9 mouse cellular contexts compared by ENCODE assay signal in the genomic region with DNA sequence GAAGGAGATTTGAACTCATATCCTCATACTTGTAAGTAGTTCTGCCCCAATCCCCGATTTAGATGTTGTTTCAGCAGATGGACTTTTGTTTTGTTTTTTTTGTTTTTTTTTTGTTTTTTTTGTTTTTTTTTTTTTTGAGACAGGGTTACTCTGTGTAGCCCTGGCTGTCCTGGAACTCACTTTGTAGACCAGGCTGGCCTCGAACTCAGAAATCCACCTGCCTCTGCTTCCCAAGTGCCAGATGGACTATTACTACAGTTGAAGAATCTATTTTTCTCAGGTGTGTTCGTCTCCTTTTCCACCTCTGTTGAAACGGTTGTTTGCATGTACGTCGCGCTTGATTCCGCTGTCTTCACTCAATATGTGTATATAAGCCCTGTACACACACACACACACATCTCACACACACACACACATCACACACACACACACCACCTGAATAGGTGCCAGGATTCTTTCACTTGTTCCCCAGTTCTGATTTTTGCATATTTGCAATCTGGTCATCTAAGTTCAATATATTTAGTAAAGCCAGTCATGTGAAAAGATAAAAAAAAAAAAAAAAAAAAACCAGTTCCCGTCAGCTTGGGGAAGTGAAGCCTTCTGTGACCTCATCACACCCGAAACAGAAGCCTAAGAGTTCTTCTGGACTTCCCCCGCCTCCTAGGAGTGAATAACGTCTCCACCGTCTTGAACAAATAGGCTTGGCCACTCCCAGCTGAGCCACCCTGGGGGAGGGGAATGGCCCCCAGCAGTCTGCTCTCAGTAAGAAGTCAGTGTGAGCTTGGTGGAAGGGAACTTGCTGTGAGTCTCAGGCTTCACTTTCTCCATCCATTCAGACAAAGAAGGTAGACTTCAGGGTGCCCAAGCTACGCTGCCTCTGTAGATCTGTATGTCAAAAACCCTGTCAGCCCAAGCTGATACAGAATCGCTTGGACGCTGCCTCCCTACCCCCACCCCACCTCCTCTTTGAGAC. TPM values are rescaled to one million over a fixed set of nuclear protein-coding genes. Genes with fewer than 3 reads are reported as not detected.
A peak's percentile ranks its signal among the peaks of the same experiment; 100 is the strongest.
DNase-seq lines count a peak whose midpoint lies in the region; ATAC-seq lines count a peak whose summit lies in the region.
"Had no signal": no experiment of that assay in that cellular context is flagged by ENCODE, and none has a peak within 500 bp of the region (broad histone marks: within the 10 kb centered on the region; RNA-seq: fewer than 3 reads in every experiment).

No protein-coding gene starts in this region.

- H3K36me3 ChIP-seq in heart, embryonic 12.5 days = no peaks in the 10 kb centered on the region
- H3K36me3 ChIP-seq in liver, embryonic 11.5 days (ENCODE audit: control insufficient read depth, insufficient read depth, low read length) = no peaks in the 10 kb centered on the region

- no peaks in the 10 kb centered on the region for H3K9me3 ChIP-seq in heart, embryonic 12.5 days (replicated peaks)
- H3K9me3 ChIP-seq in liver, embryonic 11.5 days (ENCODE audit: control insufficient read depth, low read length) = no peaks in the 10 kb centered on the region

- H3K27me3 ChIP-seq in heart, embryonic 12.5 days (replicated peaks) = no peaks in the 10 kb centered on the region
- no peaks in the 10 kb centered on the region for H3K27me3 ChIP-seq in liver, embryonic 11.5 days (replicated peaks; ENCODE audit: control insufficient read depth, insufficient read depth, low read length)
- H3K27me3 ChIP-seq: Patski had no signal

- no peak overlapping the region for H3K27ac ChIP-seq in heart, embryonic 12.5 days (ENCODE audit: poor library complexity, severe bottlenecking)
- H3K27ac ChIP-seq in liver, embryonic 11.5 days (ENCODE audit: low read depth, low read length) = no peak overlapping the region

- DNase-seq in heart, adult 11 months = peak; percentile 98
- peak; percentile 45 for DNase-seq in liver, embryonic 11.5 days (ENCODE audit: low spot score)
- peak; percentile 67 for DNase-seq in skeletal muscle tissue, adult 2 months (ENCODE audit: low read depth, low spot score)
- no peak for DNase-seq in layer of hippocampus, adult 8-10 months (ENCODE audit: low spot score in 2 of 2)
- DNase-seq in left cerebral cortex, adult 11 months (ENCODE audit: low spot score) = no peak
- DNase-seq in neural tube, embryonic 10.5 days (ENCODE audit: extremely low spot score, low spot score) = no peak

- no peak for ATAC-seq in heart, embryonic 12.5 days (ENCODE audit: insufficient number of reproducible peaks, low FRiP score)
- peak; percentile 65 for ATAC-seq in activated CD4-positive, CD25-positive, alpha-beta regulatory T cell, adult 4 months
- no peak for ATAC-seq in liver, embryonic 11.5 days (replicated peaks; ENCODE audit: low FRiP score)
- ATAC-seq: Patski had no signal

- no peak overlapping the region for H3K4me2 ChIP-seq in heart, embryonic 12.5 days
- peak overlapping the region; percentile 56 for H3K4me2 ChIP-seq in liver, embryonic 11.5 days

- no peak overlapping the region for H3K9ac ChIP-seq in heart, embryonic 12.5 days
- peak overlapping the region; percentile 12; the same call in 1 of the 2 replicates for H3K9ac ChIP-seq in liver, embryonic 11.5 days (ENCODE audit: low read depth, low read length)

- WGBS in heart, embryonic 12.5 days = 45% methylated on average over 16 of the region's 16 CpGs
- WGBS in liver, embryonic 11.5 days = 46% methylated on average over 16 of the region's 16 CpGs

- no peak overlapping the region for H3K4me3 ChIP-seq in heart, embryonic 12.5 days
- H3K4me3 ChIP-seq in liver, embryonic 11.5 days (ENCODE audit: low read depth, low read length) = peak overlapping the region; percentile 14; the same call in 1 of the 2 replicates

- peaks cover 14% of the 10 kb centered on the region for H3K4me1 ChIP-seq in heart, embryonic 12.5 days (replicated peaks)
- H3K4me1 ChIP-seq in liver, embryonic 11.5 days (replicated peaks; ENCODE audit: control insufficient read depth, insufficient read depth, low read length) = peaks cover 17% of the 10 kb centered on the region

RNA-seq across cellular contexts. Expression of gene Slc25a19, which starts 2.7 kb away (rescaled TPM):
- polyA plus RNA-seq in heart, embryonic 12.5 days (2016; fragmentation: Nextera tagmentation; extraction: Ambion mirVana) = 39.9 and 42.1 TPM in 2 replicates
- polyA plus RNA-seq in activated CD4-positive, CD25-positive, alpha-beta regulatory T cell, adult 4 months (2017; shearing (Covaris generic)) = 10 to 100 TPM; 68.7 to 90.3 TPM
- polyA plus RNA-seq in liver, embryonic 11.5 days (2014; fragmentation: Nextera tagmentation; extraction: Ambion mirVana) = 30.2 and 30.9 TPM in 2 replicates
- 10 to 100 TPM; 55.6 to 81.3 (median 64.7) TPM for total RNA-seq in layer of hippocampus, adult 8-10 months (2022)

RNA-seq across cellular contexts. Expression of gene Mif4gd, which starts 18.0 kb away (rescaled TPM):
- polyA plus RNA-seq in heart, embryonic 12.5 days (2016; fragmentation: Nextera tagmentation; extraction: Ambion mirVana) = 20.9 and 22.0 TPM in 2 replicates
- 100 to 1,000 TPM; 230 to 231 TPM for polyA plus RNA-seq in activated CD4-positive, CD25-positive, alpha-beta regulatory T cell, adult 4 months (2017; shearing (Covaris generic))
- 39.0 and 41.4 TPM in 2 replicates for polyA plus RNA-seq in liver, embryonic 11.5 days (2014; fragmentation: Nextera tagmentation; extraction: Ambion mirVana)
- 10 to 100 TPM; 16.5 to 22.5 (median 17.9) TPM for total RNA-seq in layer of hippocampus, adult 8-10 months (2022)

RNA-seq across cellular contexts. Expression of gene Gga3, which starts 27.0 kb away (rescaled TPM):
- polyA plus RNA-seq in heart, embryonic 12.5 days (2016; fragmentation: Nextera tagmentation; extraction: Ambion mirVana) = 19.2 and 21.9 TPM in 2 replicates
- polyA plus RNA-seq in activated CD4-positive, CD25-positive, alpha-beta regulatory T cell, adult 4 months (2017; shearing (Covaris generic)) = 10 to 100 TPM; 23.1 to 26.5 TPM
- polyA plus RNA-seq in liver, embryonic 11.5 days (2014; fragmentation: Nextera tagmentation; extraction: Ambion mirVana) = 23.6 and 27.4 TPM in 2 replicates
- total RNA-seq in layer of hippocampus, adult 8-10 months (2022) = 100 to 1,000 TPM in 2 of 4 experiments, 10 to 100 TPM in 2; 91.9 to 121 (median 102) TPM

RNA-seq across cellular contexts. Expression of gene Mrps7, which starts 27.1 kb away (rescaled TPM):
- polyA plus RNA-seq in heart, embryonic 12.5 days (2016; fragmentation: Nextera tagmentation; extraction: Ambion mirVana) = 90.4 and 95.4 TPM in 2 replicates
- polyA plus RNA-seq in activated CD4-positive, CD25-positive, alpha-beta regulatory T cell, adult 4 months (2017; shearing (Covaris generic)) = 10 to 100 TPM; 28.2 to 29.8 TPM
- 121 and 125 TPM in 2 replicates for polyA plus RNA-seq in liver, embryonic 11.5 days (2014; fragmentation: Nextera tagmentation; extraction: Ambion mirVana)
- 10 to 100 TPM; 49.1 to 55.3 (median 52.6) TPM for total RNA-seq in layer of hippocampus, adult 8-10 months (2022)

Comparison
In these comparisons a context has a peak if more than half of its experiments do, and no peak if none do; other contexts are left out.
1. DNase-seq: peak in heart, adult 11 months (single experiment), liver, embryonic 11.5 days (single experiment) and skeletal muscle tissue, adult 2 months (single experiment); none in layer of hippocampus, adult 8-10 months (0 of 2), left cerebral cortex, adult 11 months (single experiment) and neural tube, embryonic 10.5 days (single experiment).